8 mouse cellular contexts compared by ENCODE assay signal in genomic region chr6:29735689-29736451, GRCm38 (mm10). TPM values are rescaled to one million over a fixed set of nuclear protein-coding genes. Genes with fewer than 3 reads are reported as not detected.
DNase-seq lines count a peak whose midpoint lies in the region; ATAC-seq lines count a peak whose summit lies in the region.

No protein-coding gene starts in this region.

- peak overlapping the region; percentile 99 for H3K9ac ChIP-seq in embryonic facial prominence, embryonic 14.5 days (ENCODE audit: low read depth, low read length)
- H3K9ac ChIP-seq in heart, embryonic 13.5 days = peak overlapping the region; percentile 96
- peak overlapping the region; percentile 99 for H3K9ac ChIP-seq in kidney, embryonic 15.5 days

- peaks cover 13% of the 10 kb centered on the region; the same call in 1 of the 2 replicates for H3K36me3 ChIP-seq in embryonic facial prominence, embryonic 14.5 days (ENCODE audit: control insufficient read depth, insufficient read depth, low read length)
- peaks cover 9% of the 10 kb centered on the region for H3K36me3 ChIP-seq in heart, embryonic 13.5 days
- H3K36me3 ChIP-seq in kidney, embryonic 15.5 days = peaks cover 11% of the 10 kb centered on the region

- peak overlapping the region; percentile 99 for H3K27ac ChIP-seq in embryonic facial prominence, embryonic 14.5 days (replicated peaks; ENCODE audit: low read depth, low read length)
- H3K27ac ChIP-seq in heart, embryonic 13.5 days (replicated peaks) = peak overlapping the region; percentile 98
- H3K27ac ChIP-seq in kidney, embryonic 15.5 days = peak overlapping the region; percentile 94

- peak overlapping the region; percentile 93 for H3K4me3 ChIP-seq in embryonic facial prominence, embryonic 14.5 days (ENCODE audit: low read depth, low read length)
- peak overlapping the region; percentile 74 for H3K4me3 ChIP-seq in heart, embryonic 13.5 days
- H3K4me3 ChIP-seq in kidney, embryonic 15.5 days (replicated peaks) = peak overlapping the region; percentile 91

- WGBS in embryonic facial prominence, embryonic 14.5 days = under 1% methylated on average over 25 of the region's 75 CpGs
- under 1% methylated on average over 69 of the region's 75 CpGs for WGBS in heart, embryonic 13.5 days
- under 1% methylated on average over 75 of the region's 75 CpGs for WGBS in kidney, embryonic 15.5 days

- peak; percentile 44 for DNase-seq in CD4-positive helper T cell, adult 2 months (ENCODE audit: low read depth, low spot score)
- DNase-seq in R1 (ENCODE audit: low read depth, low spot score) = peak; percentile 69
- DNase-seq in embryonic facial prominence, embryonic 14.5 days (ENCODE audit: low spot score) = peak; percentile 66
- peak; percentile 38 for DNase-seq in lung, postnatal 25 days (ENCODE audit: low spot score)
- DNase-seq in skeletal muscle tissue, adult 2 months (ENCODE audit: low read depth, low spot score) = peak; percentile 41
- DNase-seq in layer of hippocampus, adult 11-12 months (ENCODE audit: low spot score) = no peak

- H3K9me3 ChIP-seq in embryonic facial prominence, embryonic 14.5 days (ENCODE audit: control insufficient read depth, low read length) = no peaks in the 10 kb centered on the region
- H3K9me3 ChIP-seq in heart, embryonic 13.5 days = no peaks in the 10 kb centered on the region
- H3K9me3 ChIP-seq in kidney, embryonic 15.5 days (replicated peaks) = no peaks in the 10 kb centered on the region

- H3K4me1 ChIP-seq in embryonic facial prominence, embryonic 14.5 days (ENCODE audit: control insufficient read depth, insufficient read depth, low read length) = peaks cover 10% of the 10 kb centered on the region
- peaks cover 30% of the 10 kb centered on the region for H3K4me1 ChIP-seq in heart, embryonic 13.5 days
- H3K4me1 ChIP-seq in kidney, embryonic 15.5 days = peaks cover 31% of the 10 kb centered on the region

- H3K4me2 ChIP-seq in embryonic facial prominence, embryonic 14.5 days (ENCODE audit: low read depth, low read length) = peak overlapping the region; percentile 93
- H3K4me2 ChIP-seq in heart, embryonic 13.5 days = peak overlapping the region; percentile 77
- H3K4me2 ChIP-seq in kidney, embryonic 15.5 days = peak overlapping the region; percentile 76

- peak; percentile 75 for ATAC-seq in embryonic facial prominence, embryonic 14.5 days (ENCODE audit: low read depth)
- peak; percentile 53; the same call in 1 of the 2 replicates for ATAC-seq in heart, embryonic 13.5 days (ENCODE audit: extremely low read depth, insufficient number of reproducible peaks, low FRiP score, low TSS enrichment)
- ATAC-seq in kidney, embryonic 15.5 days (replicated peaks; ENCODE audit: low FRiP score) = peak; percentile 89

- no peaks in the 10 kb centered on the region for H3K27me3 ChIP-seq in embryonic facial prominence, embryonic 14.5 days (replicated peaks; ENCODE audit: control insufficient read depth, insufficient read depth, low read length)
- no peaks in the 10 kb centered on the region for H3K27me3 ChIP-seq in heart, embryonic 13.5 days (replicated peaks)
- H3K27me3 ChIP-seq in kidney, embryonic 15.5 days = no peaks in the 10 kb centered on the region

RNA-seq across cellular contexts. Expression of gene Smo, which starts 0.6 kb away (rescaled TPM):
- polyA plus RNA-seq in embryonic facial prominence, embryonic 14.5 days (2014; fragmentation: Nextera tagmentation; extraction: Ambion mirVana) = 45.5 and 48.9 TPM in 2 replicates
- polyA plus RNA-seq in heart, embryonic 13.5 days (2015; fragmentation: Nextera tagmentation; extraction: Ambion mirVana) = 16.4 and 17.4 TPM in 2 replicates
- polyA plus RNA-seq in kidney, embryonic 15.5 days (2015; fragmentation: Nextera tagmentation; extraction: Ambion mirVana) = 50.7 and 55.0 TPM in 2 replicates

RNA-seq across cellular contexts. Expression of gene Ahcyl2, which starts 31.9 kb away (rescaled TPM):
- polyA plus RNA-seq in embryonic facial prominence, embryonic 14.5 days (2014; fragmentation: Nextera tagmentation; extraction: Ambion mirVana) = 12.6 and 14.0 TPM in 2 replicates
- 7.0 TPM in 2 replicates for polyA plus RNA-seq in heart, embryonic 13.5 days (2015; fragmentation: Nextera tagmentation; extraction: Ambion mirVana)
- 16.1 and 16.5 TPM in 2 replicates for polyA plus RNA-seq in kidney, embryonic 15.5 days (2015; fragmentation: Nextera tagmentation; extraction: Ambion mirVana)

RNA-seq across cellular contexts. Expression of gene Tspan33, which starts 41.8 kb away (rescaled TPM):
- polyA plus RNA-seq in embryonic facial prominence, embryonic 14.5 days (2014; fragmentation: Nextera tagmentation; extraction: Ambion mirVana) = 3.4 and 5.0 TPM in 2 replicates
- polyA plus RNA-seq in heart, embryonic 13.5 days (2015; fragmentation: Nextera tagmentation; extraction: Ambion mirVana) = 5.8 and 9.4 TPM in 2 replicates
- 19.0 and 19.2 TPM in 2 replicates for polyA plus RNA-seq in kidney, embryonic 15.5 days (2015; fragmentation: Nextera tagmentation; extraction: Ambion mirVana)
